In genomic region chr5:35314629-35315028, GRCm38 (mm10) we compare ENCODE assay signal across 12 mouse cellular contexts. TPM values are rescaled to one million over a fixed set of nuclear protein-coding genes. Genes with fewer than 3 reads are reported as not detected.
DNase-seq lines count a peak whose midpoint lies in the region; ATAC-seq and TF ChIP-seq lines count a peak whose summit lies in the region.
"Had no signal": no experiment of that assay in that cellular context is flagged by ENCODE, and none has a peak within 500 bp of the region (broad histone marks: within the 10 kb centered on the region; RNA-seq: fewer than 3 reads in every experiment).

No protein-coding gene starts in this region.

- no peak for DNase-seq in left cerebral cortex, adult 2 months (ENCODE audit: extremely low spot score in 1 of 2, low spot score in 2 of 2)
- DNase-seq in left cerebral cortex, postnatal 10 days (ENCODE audit: extremely low spot score in 1 of 2, low spot score in 2 of 2) = no peak
- peak; percentile 83 for DNase-seq in kidney, adult 2 months
- peak; percentile 78 to 82 for DNase-seq in kidney, postnatal 36 days
- no peak for DNase-seq in right cerebral cortex, adult 2 months (ENCODE audit: low spot score in 2 of 2)
- DNase-seq: adrenal gland, postnatal 25 days; lung, embryonic 14.5 days had no signal

- TF ChIP-seq POLR2A in kidney, adult 2 months (IDR thresholded peaks at IDR 0.05; ENCODE audit: low read depth, low read length) = no peak

- no peak overlapping the region for H3K4me3 ChIP-seq in left cerebral cortex, adult 2 months
- no peak overlapping the region for H3K4me3 ChIP-seq in hindbrain, embryonic 13.5 days
- H3K4me3 ChIP-seq in kidney, adult 2 months (ENCODE audit: insufficient read depth, low read depth, low read length) = no peak overlapping the region

- ATAC-seq in hindbrain, embryonic 13.5 days (ENCODE audit: low FRiP score) = 0 out of 2 replicates have a peak, but pooled peaks have one; percentile 11
- no peak for ATAC-seq in granulocyte monocyte progenitor cell, adult 5-6 weeks (replicated peaks; ENCODE audit: poor library complexity, severe bottlenecking)
- ATAC-seq: intestine, postnatal 0 days had no signal

- TF ChIP-seq CTCF in left cerebral cortex, adult 2 months (IDR thresholded peaks at IDR 0.05) = no peak
- no peak for TF ChIP-seq CTCF in kidney, adult 2 months (conservative IDR thresholded peaks at IDR 0.05; ENCODE audit: insufficient read depth, insufficient read length, low read depth, low read length)

- peaks cover 22% of the 10 kb centered on the region; the same call in 1 of the 2 replicates for H3K27me3 ChIP-seq in hindbrain, embryonic 13.5 days
- no peaks in the 10 kb centered on the region for H3K27me3 ChIP-seq in kidney, adult 2 months (replicated peaks; ENCODE audit: control insufficient read depth, insufficient read depth, low read length)

- intact Hi-C loops in left cerebral cortex, adult 2 months (cut with DNase I) = no loop called here
- intact Hi-C loops in left cerebral cortex, postnatal 10 days (cut with DNase I) = no loop called here

- no peaks in the 10 kb centered on the region for H3K9me3 ChIP-seq in hindbrain, embryonic 13.5 days
- H3K9me3 ChIP-seq: limb, embryonic 12.5 days had no signal

- peaks cover 27% of the 10 kb centered on the region for H3K4me1 ChIP-seq in hindbrain, embryonic 13.5 days (replicated peaks)
- peaks cover 16% of the 10 kb centered on the region for H3K4me1 ChIP-seq in kidney, adult 2 months (ENCODE audit: control insufficient read depth, insufficient read depth, low read length)

- H3K36me3 ChIP-seq in hindbrain, embryonic 13.5 days = no peaks in the 10 kb centered on the region
- H3K36me3 ChIP-seq in kidney, adult 2 months (ENCODE audit: control insufficient read depth, insufficient read depth, low read length) = no peaks in the 10 kb centered on the region
- H3K36me3 ChIP-seq: limb, embryonic 12.5 days had no signal

- 61% methylated on average over 3 of the region's 3 CpGs for WGBS in hindbrain, embryonic 13.5 days
- 18% methylated on average over 3 of the region's 3 CpGs for WGBS in kidney, adult 2 months

- H3K27ac ChIP-seq in left cerebral cortex, adult 2 months = peak overlapping the region; percentile 82
- H3K27ac ChIP-seq in hindbrain, embryonic 13.5 days = no peak overlapping the region
- H3K27ac ChIP-seq in kidney, adult 2 months (ENCODE audit: insufficient read depth, low read depth, low read length) = no peak overlapping the region
- H3K27ac ChIP-seq: limb, embryonic 12.5 days had no signal

- no peak overlapping the region for H3K9ac ChIP-seq in hindbrain, embryonic 13.5 days
- H3K9ac ChIP-seq: limb, embryonic 12.5 days; lung, embryonic 14.5 days had no signal

- H3K4me2 ChIP-seq in hindbrain, embryonic 13.5 days = no peak overlapping the region

RNA-seq across cellular contexts. Expression of gene Adra2c, which starts 36.5 kb away (rescaled TPM):
- 10 to 100 TPM; 19.2 to 22.2 TPM for total RNA-seq in left cerebral cortex, adult 2 months (2021)
- 10 to 100 TPM in 1 of 2 experiments, 1 to 10 TPM in 1; 6.5 to 12.0 TPM for total RNA-seq in left cerebral cortex, postnatal 10 days (2021)
- 0.21 and 0.36 TPM in 2 replicates for polyA plus RNA-seq in hindbrain, embryonic 13.5 days (2015; fragmentation: Nextera tagmentation; extraction: Ambion mirVana)
- 1.8 and 2.1 TPM in 2 replicates for polyA plus RNA-seq in kidney, adult 2 months (2012; rRNA removed)
- total RNA-seq in granulocyte monocyte progenitor cell, adult 5-6 weeks (2014; fragmentation: Nextera tagmentation) = not detected in 2 replicates
- not detected in 2 replicates for total RNA-seq in granulocyte monocyte progenitor cell, adult 5-6 weeks (2017)
- total RNA-seq: common myeloid progenitor, adult 5-6 weeks had no signal
- polyA plus RNA-seq: lung, embryonic 14.5 days had no signal

Comparison
In these comparisons a context has a peak if more than half of its experiments do, and no peak if none do; other contexts are left out.
1. DNase-seq: peak in kidney, adult 2 months (single experiment) and kidney, postnatal 36 days (2 of 2); none in left cerebral cortex, adult 2 months (0 of 2), left cerebral cortex, postnatal 10 days (0 of 2) and right cerebral cortex, adult 2 months (0 of 2).
2. RNA of gene Adra2c, which starts 36.5 kb away (total RNA-seq): 19.2 to 22.2 TPM in left cerebral cortex, adult 2 months and 6.5 to 12.0 TPM in left cerebral cortex, postnatal 10 days; not detected in granulocyte monocyte progenitor cell, adult 5-6 weeks; every median in the first group is over 4 times any median in the second.